Mouse (Mus musculus) forebrain, embryonic 14.5 days (tissue): ENCODE measurements at regions not wholly inside any gene's neighbourhood (a gene's known extent, or its start where the extent isn't known, plus 50 kb on each side); places are given as distances from the start of the nearest gene placed in this dataset.

Experiments used
- ATAC-seq: fragments of 200-750 bp; cut with Nextera tagmentation; 2 replicates; pipeline ENCODE4 v1.8.0; 2017; ENCODE audit warnings: mild to moderate bottlenecking, moderate library complexity
- DNase-seq: peaks from one replicate; pipeline ENCODE4 v3.0.0-alpha.2; 2015; ENCODE audit warnings: low spot score
- H3K27ac ChIP-seq: fragments of 300-500 bp; sonication (generic); 2 replicates; pipeline ENCODE4 v1.5.1; 2014; ENCODE audit warnings: low read depth, mild to moderate bottlenecking, control low read depth, low read length, moderate library complexity
- H3K27me3 ChIP-seq: fragments of 300-500 bp; sonication (generic); replicated peaks from 2 replicates; pipeline ENCODE4 v1.6.1; 2014; ENCODE audit warnings: low read length, control low read depth, mixed read lengths; ENCODE audit not compliant: control insufficient read depth, insufficient read depth
- H3K36me3 ChIP-seq: fragments of 300-500 bp; sonication (generic); 2 replicates; pipeline ENCODE4 v1.6.1; 2014; ENCODE audit warnings: low read length, control low read depth; ENCODE audit not compliant: control insufficient read depth, insufficient read depth
- H3K4me1 ChIP-seq: fragments of 300-500 bp; sonication (generic); 2 replicates; pipeline ENCODE4 v1.6.1; 2014; ENCODE audit warnings: antibody characterized with exemption, low read length, control low read depth; ENCODE audit not compliant: control insufficient read depth, insufficient read depth
- H3K4me2 ChIP-seq: fragments of 300-500 bp; sonication (generic); 2 replicates; pipeline ENCODE4 v1.6.1; 2014; ENCODE audit warnings: mild to moderate bottlenecking, control low read depth, low read length
- H3K4me3 ChIP-seq: fragments of 300-500 bp; sonication (generic); 2 replicates; pipeline ENCODE4 v1.5.1; 2014; ENCODE audit warnings: low read depth, low read length, control low read depth
- H3K9ac ChIP-seq: fragments of 300-500 bp; sonication (generic); 2 replicates; pipeline ENCODE4 v1.6.1; 2014; ENCODE audit warnings: mild to moderate bottlenecking, low read length, control low read depth, moderate library complexity
- H3K9me3 ChIP-seq: fragments of 300-500 bp; sonication (generic); replicated peaks from 2 replicates; pipeline ENCODE4 v1.6.1; 2016; ENCODE audit warnings: low read length, control low read depth, mixed read lengths; ENCODE audit not compliant: control insufficient read depth
- WGBS: fragments of 180-500 bp; shearing (Covaris S2); extraction: QIAGEN DNeasy Blood & Tissue Kit; methylation state at CpG from one replicate; pipeline ENCODE4 v1.1.7; 2014; 5-methylcytosine and 5-hydroxymethylcytosine counted together

GRCm38 (mm10) chr7:111420698-111421097 is 337.9 kb upstream of the Eif4g2 start:
- ATAC-seq (no peak), DNase-seq (no peak)
- Histone ChIP-seq H3K27ac (no peak overlapping the region), H3K36me3 (no peaks in the 10 kb centered on the region), H3K4me1 (no peaks in the 10 kb centered on the region), H3K27me3 (no peaks in the 10 kb centered on the region), H3K4me2 (no peak overlapping the region), H3K9ac (no peak overlapping the region), H3K9me3 (no peaks in the 10 kb centered on the region), H3K4me3 (no peak overlapping the region)
- 93% methylated on average over 3 of the region's 3 CpGs for WGBS

DNA sequence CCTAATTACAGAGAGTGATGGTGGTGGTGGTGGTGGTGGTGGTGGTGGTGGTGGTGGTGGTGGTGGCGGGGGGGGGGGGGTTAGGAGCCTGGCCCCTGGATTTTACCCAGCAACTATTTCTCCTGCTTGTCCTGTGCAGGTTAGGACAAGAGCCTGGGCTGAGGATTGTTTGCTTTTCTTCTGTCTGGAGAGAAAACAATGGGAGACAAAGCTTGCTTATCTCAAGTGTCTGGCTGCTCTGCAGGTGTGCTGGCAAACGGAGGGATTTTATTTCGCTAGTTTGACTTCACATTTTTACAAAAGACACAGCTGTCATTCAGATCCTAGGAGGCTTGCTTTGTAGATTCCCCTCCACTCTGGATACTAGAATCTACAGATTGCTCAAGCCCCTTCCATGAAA is 334.9 kb upstream of the Eif4g2 start:
- ATAC-seq (no peak), DNase-seq (no peak)
- Histone ChIP-seq H3K4me2 (no peak overlapping the region), H3K4me3 (no peak overlapping the region), H3K27ac (no peak overlapping the region), H3K9ac (no peak overlapping the region), H3K36me3 (no peaks in the 10 kb centered on the region), H3K9me3 (no peaks in the 10 kb centered on the region), H3K27me3 (no peaks in the 10 kb centered on the region), H3K4me1 (no peaks in the 10 kb centered on the region)
- 17% methylated on average over 2 of the region's 3 CpGs for WGBS

GRCm38 (mm10) chr7:111416061-111416460 is 333.2 kb upstream of the Eif4g2 start:
- H3K4me2 ChIP-seq, result no peak overlapping the region
- no peak overlapping the region for H3K9ac ChIP-seq
- H3K27me3 ChIP-seq, result no peaks in the 10 kb centered on the region
- no peak for ATAC-seq
- no peaks in the 10 kb centered on the region for H3K4me1 ChIP-seq
- no peaks in the 10 kb centered on the region for H3K36me3 ChIP-seq
- H3K4me3 ChIP-seq, result no peak overlapping the region
- H3K9me3 ChIP-seq, result no peaks in the 10 kb centered on the region
- H3K27ac ChIP-seq, result no peak overlapping the region
- no peak for DNase-seq
- WGBS, result 35% methylated on average over 6 of the region's 6 CpGs

- WGBS, result 89% methylated on average over 4 of the region's 4 CpGs
- no peak for DNase-seq
- ATAC-seq, result no peak
Observed at GRCm38 (mm10) chr7:111413745-111414144, 330.9 kb upstream of the Eif4g2 start.

GRCm38 (mm10) chr7:111412957-111413356 is 330.1 kb upstream of the Eif4g2 start:
- ATAC-seq (no peak), DNase-seq (peak; percentile 38)
- Histone ChIP-seq H3K9me3 (no peaks in the 10 kb centered on the region), H3K4me1 (no peaks in the 10 kb centered on the region), H3K4me2 (no peak overlapping the region), H3K9ac (no peak overlapping the region), H3K4me3 (no peak overlapping the region), H3K27me3 (no peaks in the 10 kb centered on the region), H3K36me3 (no peaks in the 10 kb centered on the region), H3K27ac (no peak overlapping the region)
- 44% methylated on average over 2 of the region's 2 CpGs for WGBS

More at GRCm38 (mm10) chr7:111413745-111414144, 330.9 kb upstream of the Eif4g2 start:
- Histone ChIP-seq H3K4me1 (no peaks in the 10 kb centered on the region), H3K9me3 (no peaks in the 10 kb centered on the region), H3K27me3 (no peaks in the 10 kb centered on the region), H3K4me3 (no peak overlapping the region), H3K9ac (no peak overlapping the region), H3K4me2 (no peak overlapping the region), H3K36me3 (no peaks in the 10 kb centered on the region), H3K27ac (no peak overlapping the region)

DNA sequence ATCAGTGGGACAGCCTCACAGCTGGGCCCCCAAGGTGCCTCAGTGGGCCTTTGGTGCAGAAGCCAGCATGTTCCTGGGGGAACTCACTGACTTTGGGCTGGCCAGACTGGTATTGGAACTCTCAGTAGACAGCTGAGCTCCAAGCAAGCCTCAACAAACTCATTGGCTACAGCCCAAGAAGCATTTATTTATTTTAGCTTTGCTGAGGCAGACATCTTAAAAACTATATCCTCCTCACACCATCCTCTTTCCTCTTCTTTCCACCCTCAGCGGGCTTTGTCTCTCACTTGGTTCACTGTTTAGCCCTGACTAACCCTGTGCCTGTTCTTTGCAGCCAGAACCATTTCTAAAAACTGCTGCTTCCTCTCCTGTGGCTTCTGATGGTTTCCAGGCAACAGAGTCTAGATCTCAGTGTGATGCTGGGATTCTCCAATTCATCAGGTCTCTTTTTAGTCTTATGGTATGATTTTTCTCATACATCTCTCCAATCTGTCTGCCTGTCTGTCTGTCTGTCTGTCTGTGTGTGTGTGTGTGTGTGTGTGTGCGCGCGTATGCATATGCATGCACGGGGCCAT is 328.6 kb upstream of the Eif4g2 start:
- no peak overlapping the region for H3K27ac ChIP-seq
- WGBS, result 93% methylated on average over 5 of the region's 5 CpGs
- no peak for ATAC-seq
- H3K9me3 ChIP-seq, result no peaks in the 10 kb centered on the region
- no peak overlapping the region for H3K9ac ChIP-seq
- H3K27me3 ChIP-seq, result no peaks in the 10 kb centered on the region
- H3K4me1 ChIP-seq, result no peaks in the 10 kb centered on the region
- no peak overlapping the region for H3K4me2 ChIP-seq
- no peaks in the 10 kb centered on the region for H3K36me3 ChIP-seq
- no peak overlapping the region for H3K4me3 ChIP-seq
- DNase-seq, result no peak

DNA sequence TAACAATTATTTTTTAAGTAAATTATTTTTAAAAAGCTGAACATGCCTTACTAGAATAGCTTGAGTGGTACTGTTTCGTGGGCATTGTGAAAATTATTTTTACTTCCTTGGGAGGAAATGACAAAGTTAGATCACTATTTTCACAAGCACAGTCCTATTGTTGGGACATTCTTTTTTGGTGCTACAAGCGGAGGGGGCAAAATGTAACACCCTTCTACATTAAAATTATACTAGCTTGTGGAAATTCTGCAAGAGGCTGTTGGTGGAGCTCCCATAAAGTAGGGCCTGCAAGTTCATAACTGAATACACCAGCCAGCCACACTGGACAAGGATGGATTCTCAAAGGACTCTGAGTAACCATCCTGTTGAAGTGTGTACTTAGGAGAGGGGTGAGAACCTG is 313.1 kb upstream of the Eif4g2 start:
- H3K4me2 ChIP-seq, result no peak overlapping the region
- H3K4me3 ChIP-seq, result no peak overlapping the region
- no peak overlapping the region for H3K27ac ChIP-seq
- WGBS, result 95% methylated on average over 2 of the region's 2 CpGs
- no peaks in the 10 kb centered on the region for H3K36me3 ChIP-seq
- H3K9me3 ChIP-seq, result no peaks in the 10 kb centered on the region
- ATAC-seq (no peak), DNase-seq (no peak)
- no peaks in the 10 kb centered on the region for H3K27me3 ChIP-seq
- peaks cover 7% of the 10 kb centered on the region for H3K4me1 ChIP-seq
- H3K9ac ChIP-seq, result no peak overlapping the region

DNA sequence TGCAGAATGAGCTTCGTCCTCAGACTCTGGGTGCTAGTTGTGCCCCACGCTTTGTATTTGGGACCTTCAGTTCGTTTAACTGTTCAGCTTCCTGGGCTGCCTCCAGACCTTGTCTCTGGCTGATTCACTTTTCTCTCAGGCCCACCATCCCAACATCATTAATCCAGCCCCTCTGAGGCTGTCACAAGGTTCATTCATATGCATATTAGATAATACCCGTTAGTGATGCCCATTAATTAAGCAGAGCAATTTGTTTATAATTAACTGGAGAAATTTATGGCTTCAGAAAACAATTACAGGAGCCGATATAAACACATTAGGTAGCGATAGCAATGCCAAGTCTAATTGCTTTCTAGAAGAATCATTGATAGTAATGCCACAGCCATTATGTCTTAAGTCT is 312.3 kb upstream of the Eif4g2 start:
- ATAC-seq (peak; percentile 87), DNase-seq (peak; percentile 86)
- no peak overlapping the region for H3K27ac ChIP-seq
- H3K4me2 ChIP-seq, result no peak overlapping the region
- H3K4me3 ChIP-seq, result no peak overlapping the region
- WGBS, result 20% methylated on average over 6 of the region's 6 CpGs
- H3K4me1 ChIP-seq, result peaks cover 7% of the 10 kb centered on the region
- H3K9me3 ChIP-seq, result no peaks in the 10 kb centered on the region
- H3K27me3 ChIP-seq, result no peaks in the 10 kb centered on the region
- H3K36me3 ChIP-seq, result no peaks in the 10 kb centered on the region
- no peak overlapping the region for H3K9ac ChIP-seq

- Histone ChIP-seq H3K9me3 (no peaks in the 10 kb centered on the region), H3K27ac (no peak overlapping the region), H3K36me3 (no peaks in the 10 kb centered on the region), H3K4me1 (peaks cover 7% of the 10 kb centered on the region), H3K27me3 (no peaks in the 10 kb centered on the region), H3K4me2 (no peak overlapping the region), H3K4me3 (no peak overlapping the region), H3K9ac (no peak overlapping the region)
- ATAC-seq (no peak), DNase-seq (no peak)
Observed at GRCm38 (mm10) chr7:111393846-111394245, 311.0 kb upstream of the Eif4g2 start.
